Mouse (Mus musculus) E14TG2a.4 (cell line): Measurements from ENCODE around the gene Eif2b2.

Source experiments
- H3K27me3 ChIP-seq: 2 replicates; pipeline ENCODE4 v1.6.1; 2014; ENCODE audit warnings: low read length, control low read depth; ENCODE audit not compliant: insufficient read depth
- H3K36me3 ChIP-seq: 2 replicates; pipeline ENCODE4 v1.6.1; 2014; ENCODE audit warnings: low read length, control low read depth; ENCODE audit not compliant: insufficient read depth
- H3K4me1 ChIP-seq: replicated peaks from 2 replicates; pipeline ENCODE4 v1.6.1; 2014; ENCODE audit warnings: low read depth, low read length, control low read depth
- H3K4me3 ChIP-seq: replicated peaks from 2 replicates; pipeline ENCODE4 v1.5.1; 2014; ENCODE audit warnings: mild to moderate bottlenecking, low read length
- H3K9me3 ChIP-seq: 2 replicates; pipeline ENCODE4 v1.6.1; 2014; ENCODE audit warnings: low read length, control low read depth
- CTCF ChIP-seq: conservative IDR thresholded peaks from 2 replicates; pipeline ENCODE4 v1.5.1; 2014; ENCODE audit warnings: low read length
- NANOG ChIP-seq: IDR thresholded peaks from 2 replicates; pipeline ENCODE4 v1.6.1; 2014; ENCODE audit warnings: borderline replicate concordance, low read length, mixed read lengths
- POU5F1 ChIP-seq: IDR thresholded peaks from 2 replicates; pipeline ENCODE4 v1.6.1; 2014; ENCODE audit warnings: low read length, borderline replicate concordance

Eif2b2 gene

GRCm38 (mm10) chr12:85197936-85198335 lies 21.3 kb upstream of the Eif2b2 start:
- no peaks in the 10 kb centered on the region for H3K36me3 ChIP-seq
- no peak overlapping the region for H3K4me3 ChIP-seq
- H3K4me1 ChIP-seq = peaks cover 45% of the 10 kb centered on the region
- H3K27me3 ChIP-seq = peaks cover 27% of the 10 kb centered on the region
- no peak for TF ChIP-seq POU5F1
- TF ChIP-seq CTCF = no peak
- H3K9me3 ChIP-seq = no peaks in the 10 kb centered on the region

GRCm38 (mm10) chr12:85199954-85200353 lies 19.3 kb upstream of the Eif2b2 start:
- Histone ChIP-seq H3K27me3 (peaks cover 8% of the 10 kb centered on the region; the same call in 1 of the 2 replicates), H3K9me3 (no peaks in the 10 kb centered on the region), H3K4me3 (no peak overlapping the region), H3K36me3 (no peaks in the 10 kb centered on the region), H3K4me1 (peaks cover 46% of the 10 kb centered on the region)
- no peak for TF ChIP-seq POU5F1
- no peak for TF ChIP-seq CTCF
- no peak for TF ChIP-seq NANOG

GRCm38 (mm10) chr12:85200929-85201829 lies 18.1 kb upstream of the Eif2b2 start:
- H3K4me1 ChIP-seq = peaks cover 48% of the 10 kb centered on the region
- H3K36me3 ChIP-seq = no peaks in the 10 kb centered on the region
- H3K27me3 ChIP-seq = peaks cover 6% of the 10 kb centered on the region; the same call in 1 of the 2 replicates
- H3K9me3 ChIP-seq = no peaks in the 10 kb centered on the region
- H3K4me3 ChIP-seq = peak overlapping the region; percentile 58
- TF ChIP-seq CTCF (no peak), NANOG (no peak)

- Histone ChIP-seq H3K4me3 (peak overlapping the region; percentile 58), H3K36me3 (no peaks in the 10 kb centered on the region), H3K4me1 (peaks cover 43% of the 10 kb centered on the region), H3K9me3 (no peaks in the 10 kb centered on the region), H3K27me3 (peaks cover 6% of the 10 kb centered on the region; the same call in 1 of the 2 replicates)
- TF ChIP-seq NANOG = no peak
- no peak for TF ChIP-seq CTCF
- no peak for TF ChIP-seq POU5F1
Measured at GRCm38 (mm10) chr12:85201830-85202147, 17.5 kb upstream of the Eif2b2 start.

GRCm38 (mm10) chr12:85202191-85202590 lies 17.1 kb upstream of the Eif2b2 start:
- TF ChIP-seq POU5F1 (no peak), NANOG (no peak), CTCF (no peak)
- H3K4me3 ChIP-seq = no peak overlapping the region; the same call in 1 of the 2 replicates
- H3K27me3 ChIP-seq = peaks cover 6% of the 10 kb centered on the region; the same call in 1 of the 2 replicates
- H3K4me1 ChIP-seq = peaks cover 39% of the 10 kb centered on the region
- H3K36me3 ChIP-seq = no peaks in the 10 kb centered on the region
- no peaks in the 10 kb centered on the region for H3K9me3 ChIP-seq

- Histone ChIP-seq H3K4me1 (peaks cover 32% of the 10 kb centered on the region), H3K27me3 (peaks cover 16% of the 10 kb centered on the region; the same call in 1 of the 2 replicates), H3K4me3 (no peak overlapping the region), H3K36me3 (no peaks in the 10 kb centered on the region), H3K9me3 (no peaks in the 10 kb centered on the region)
- TF ChIP-seq NANOG (no peak), POU5F1 (no peak), CTCF (no peak)
Measured at GRCm38 (mm10) chr12:85203699-85204098, 15.6 kb upstream of the Eif2b2 start.

GRCm38 (mm10) chr12:85204105-85204504 lies 15.2 kb upstream of the Eif2b2 start:
- Histone ChIP-seq H3K27me3 (peaks cover 16% of the 10 kb centered on the region; the same call in 1 of the 2 replicates), H3K4me3 (no peak overlapping the region), H3K9me3 (no peaks in the 10 kb centered on the region), H3K4me1 (peaks cover 30% of the 10 kb centered on the region), H3K36me3 (no peaks in the 10 kb centered on the region)
- TF ChIP-seq POU5F1 = no peak
- peak; percentile 40 for TF ChIP-seq CTCF
- no peak for TF ChIP-seq NANOG

GRCm38 (mm10) chr12:85205425-85205824 lies 13.9 kb upstream of the Eif2b2 start:
- no peak for TF ChIP-seq POU5F1
- Histone ChIP-seq H3K4me1 (peaks cover 26% of the 10 kb centered on the region), H3K27me3 (peaks cover 16% of the 10 kb centered on the region; the same call in 1 of the 2 replicates), H3K4me3 (no peak overlapping the region), H3K36me3 (no peaks in the 10 kb centered on the region), H3K9me3 (no peaks in the 10 kb centered on the region)
